Mouse (Mus musculus) liver, adult 2 months (tissue): ENCODE data around the gene Cacna2d3. TPM values are rescaled to one million over a fixed set of nuclear protein-coding genes. Genes with fewer than 3 reads are reported as not detected.

Experiments
- DNase-seq: peaks from one replicate; pipeline ENCODE4 v3.0.0-alpha.2; 2011; ENCODE audit warnings: low read depth, low spot score; ENCODE audit errors: extremely low read depth
- H3K27ac ChIP-seq: fragments of 200-500 bp; replicated peaks from 2 replicates; pipeline ENCODE4 v1.5.1; 2012; ENCODE audit warnings: low read depth, mild to moderate bottlenecking, control low read depth, inconsistent platforms, low read length; ENCODE audit not compliant: insufficient read depth
- H3K27me3 ChIP-seq: fragments of 200-500 bp; 2 replicates; pipeline ENCODE4 v1.6.1; 2012; ENCODE audit warnings: mild to moderate bottlenecking, moderate library complexity, low read length, inconsistent platforms; ENCODE audit not compliant: control insufficient read depth, insufficient read depth
- H3K36me3 ChIP-seq: fragments of 200-500 bp; 2 replicates; pipeline ENCODE4 v1.6.1; 2012; ENCODE audit warnings: low read length, inconsistent platforms; ENCODE audit not compliant: control insufficient read depth, insufficient read depth
- H3K4me1 ChIP-seq: fragments of 200-500 bp; 2 replicates; pipeline ENCODE4 v1.6.1; 2011; ENCODE audit warnings: low read length; ENCODE audit not compliant: control insufficient read depth, insufficient read depth
- H3K4me3 ChIP-seq: fragments of 200-500 bp; 2 replicates; pipeline ENCODE4 v1.5.1; 2011; ENCODE audit warnings: low read depth, mild to moderate bottlenecking, control low read depth, low read length, moderate library complexity; ENCODE audit not compliant: insufficient read depth
- H3K79me2 ChIP-seq: fragments of 200-500 bp; 2 replicates; pipeline ENCODE4 v1.6.1; 2012; ENCODE audit warnings: inconsistent platforms, mild to moderate bottlenecking, low read length, moderate library complexity; ENCODE audit not compliant: control insufficient read depth, insufficient read depth
- H3K9ac ChIP-seq: fragments of 200-500 bp; 2 replicates; pipeline ENCODE4 v1.6.1; 2012; ENCODE audit warnings: low read depth, mild to moderate bottlenecking, control low read depth, inconsistent platforms, low read length
- CTCF ChIP-seq: fragments of 200-500 bp; IDR thresholded peaks from 2 replicates; pipeline ENCODE4 v1.5.1; 2011; ENCODE audit warnings: low read depth, low read length, control low read depth
- POLR2A ChIP-seq: fragments of 200-500 bp; IDR thresholded peaks from 2 replicates; pipeline ENCODE4 v1.6.1; 2011; ENCODE audit warnings: low read length, control low read depth; ENCODE audit not compliant: insufficient read depth; ENCODE audit errors: extremely low read depth
- WGBS: fragments of 180-500 bp; shearing (Covaris S2); methylation state at CpG from one replicate; pipeline ENCODE4 v1.1.7; 2018; 5-methylcytosine and 5-hydroxymethylcytosine counted together
- polyA plus RNA-seq: library from polyadenylated mRNA; depleted of rRNA; stranded (reverse); fragments of >200 nt; gene quantifications from 2 replicates; pipeline ENCODE4 v1.2.3, GENCODE M21; 2012
- total RNA-seq: library from RNA; depleted of rRNA; stranded (reverse); fragments of >200 nt; gene quantifications from 2 replicates; pipeline ENCODE4 v1.2.3, GENCODE M21; 2014

The Cacna2d3 gene
- total and polyA plus RNA-seq, 2 experiments: not detected

GRCm38 (mm10) chr14:29612436-29612835 is 109.2 kb downstream of the Cacna2d3 start:
- Histone ChIP-seq H3K27me3 (no peaks in the 10 kb centered on the region), H3K9ac (no peak overlapping the region), H3K36me3 (no peaks in the 10 kb centered on the region), H3K4me1 (no peaks in the 10 kb centered on the region), H3K4me3 (no peak overlapping the region), H3K79me2 (no peaks in the 10 kb centered on the region), H3K27ac (no peak overlapping the region)
- WGBS: 80% methylated on average over 5 of the region's 5 CpGs
- TF ChIP-seq CTCF: no peak
- no peak for TF ChIP-seq POLR2A
- no peak for DNase-seq

GRCm38 (mm10) chr14:29608761-29609160 is 112.9 kb downstream of the Cacna2d3 start:
- 69% methylated on average over 6 of the region's 6 CpGs for WGBS
- Histone ChIP-seq H3K36me3 (no peaks in the 10 kb centered on the region), H3K27me3 (no peaks in the 10 kb centered on the region), H3K4me1 (no peaks in the 10 kb centered on the region), H3K9ac (no peak overlapping the region), H3K27ac (no peak overlapping the region), H3K79me2 (no peaks in the 10 kb centered on the region), H3K4me3 (no peak overlapping the region)
- no peak for DNase-seq
- TF ChIP-seq POLR2A: no peak
- TF ChIP-seq CTCF: no peak

GRCm38 (mm10) chr14:29599428-29599827 is 122.2 kb downstream of the Cacna2d3 start:
- no peak for DNase-seq
- Histone ChIP-seq H3K27ac (no peak overlapping the region), H3K36me3 (no peaks in the 10 kb centered on the region), H3K27me3 (no peaks in the 10 kb centered on the region), H3K4me1 (no peaks in the 10 kb centered on the region), H3K79me2 (no peaks in the 10 kb centered on the region), H3K4me3 (no peak overlapping the region), H3K9ac (no peak overlapping the region)
- TF ChIP-seq CTCF (no peak), POLR2A (no peak)
- 87% methylated on average over 8 of the region's 8 CpGs for WGBS

GRCm38 (mm10) chr14:29592896-29593295 is 128.8 kb downstream of the Cacna2d3 start:
- Histone ChIP-seq H3K27me3 (no peaks in the 10 kb centered on the region), H3K4me1 (no peaks in the 10 kb centered on the region), H3K9ac (no peak overlapping the region), H3K36me3 (no peaks in the 10 kb centered on the region), H3K4me3 (no peak overlapping the region), H3K27ac (no peak overlapping the region), H3K79me2 (no peaks in the 10 kb centered on the region)
- WGBS: 86% methylated on average over 4 of the region's 4 CpGs
- no peak for DNase-seq
- TF ChIP-seq CTCF (no peak), POLR2A (no peak)

GRCm38 (mm10) chr14:29589628-29590027 is 132.0 kb downstream of the Cacna2d3 start:
- Histone ChIP-seq H3K79me2 (no peaks in the 10 kb centered on the region), H3K36me3 (no peaks in the 10 kb centered on the region), H3K4me1 (no peaks in the 10 kb centered on the region), H3K27ac (no peak overlapping the region), H3K27me3 (no peaks in the 10 kb centered on the region), H3K4me3 (no peak overlapping the region), H3K9ac (no peak overlapping the region)
- DNase-seq: no peak
- 75% methylated on average over 9 of the region's 9 CpGs for WGBS
- no peak for TF ChIP-seq CTCF
- no peak for TF ChIP-seq POLR2A

GRCm38 (mm10) chr14:29581961-29582360 is 139.7 kb downstream of the Cacna2d3 start:
- WGBS: 65% methylated on average over 2 of the region's 2 CpGs
- H3K27ac ChIP-seq: no peak overlapping the region
- TF ChIP-seq CTCF (no peak), POLR2A (no peak)
- no peaks in the 10 kb centered on the region for H3K79me2 ChIP-seq
- H3K27me3 ChIP-seq: no peaks in the 10 kb centered on the region
- H3K4me1 ChIP-seq: no peaks in the 10 kb centered on the region
- no peak for DNase-seq
- H3K36me3 ChIP-seq: no peaks in the 10 kb centered on the region
- H3K4me3 ChIP-seq: no peak overlapping the region
- H3K9ac ChIP-seq: no peak overlapping the region
